Mouse (Mus musculus): ENCODE data around the gene Erbb2.

DNA sequence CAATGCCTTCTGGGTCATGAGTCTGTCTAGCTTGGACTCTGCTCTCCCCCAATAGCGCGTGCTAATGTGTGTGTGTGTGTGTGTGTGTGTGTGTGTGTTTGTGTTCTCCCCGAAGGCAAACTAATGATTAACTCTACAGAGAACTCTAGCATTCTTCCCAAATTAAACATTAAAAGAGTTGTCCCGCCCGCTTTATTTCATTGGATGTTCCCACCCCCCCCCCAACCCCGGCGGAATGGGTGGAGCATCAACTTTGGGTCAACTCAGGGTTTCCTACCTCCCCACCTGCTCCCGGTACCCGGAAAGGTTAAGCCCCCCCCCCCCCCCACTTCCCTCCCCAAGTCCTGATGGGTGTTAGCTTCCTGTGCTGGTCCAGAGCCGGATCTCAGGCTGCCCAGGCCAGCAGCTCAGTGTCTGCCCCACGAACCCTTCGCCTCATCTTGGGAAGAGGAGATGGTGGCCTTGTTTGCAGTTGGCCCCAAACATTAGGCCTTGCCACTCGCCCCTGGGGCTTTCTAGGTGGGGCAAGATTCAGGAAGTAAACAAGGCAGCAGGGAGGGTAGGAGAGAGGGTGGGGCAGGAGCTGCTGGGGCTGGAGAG, 36.0 kb downstream of the Erbb2 start:
- TF ChIP-seq CTCF (IDR thresholded peaks at IDR 0.05) (no peak), POLR2A (IDR thresholded peaks at IDR 0.05; ENCODE audit: insufficient read depth, low read depth, low read length) (no peak)
